Mouse (Mus musculus) leukemia stem cell, adult 10-12 weeks (primary cell): Measurements from ENCODE around the gene Cnih1. TPM values are rescaled to one million over a fixed set of nuclear protein-coding genes. Genes with fewer than 3 reads are reported as not detected.

Experiments
- polyA plus RNA-seq: library from polyadenylated mRNA; stranded (reverse); fragments of >175 nt; gene quantifications from 2 replicates; pipeline ENCODE4 v1.2.3, GENCODE M21; 2012; ENCODE audit warnings: low replicate concordance

Gene Cnih1
- polyA plus RNA-seq, result 18.5 and 127 TPM in 2 replicates

DNA sequence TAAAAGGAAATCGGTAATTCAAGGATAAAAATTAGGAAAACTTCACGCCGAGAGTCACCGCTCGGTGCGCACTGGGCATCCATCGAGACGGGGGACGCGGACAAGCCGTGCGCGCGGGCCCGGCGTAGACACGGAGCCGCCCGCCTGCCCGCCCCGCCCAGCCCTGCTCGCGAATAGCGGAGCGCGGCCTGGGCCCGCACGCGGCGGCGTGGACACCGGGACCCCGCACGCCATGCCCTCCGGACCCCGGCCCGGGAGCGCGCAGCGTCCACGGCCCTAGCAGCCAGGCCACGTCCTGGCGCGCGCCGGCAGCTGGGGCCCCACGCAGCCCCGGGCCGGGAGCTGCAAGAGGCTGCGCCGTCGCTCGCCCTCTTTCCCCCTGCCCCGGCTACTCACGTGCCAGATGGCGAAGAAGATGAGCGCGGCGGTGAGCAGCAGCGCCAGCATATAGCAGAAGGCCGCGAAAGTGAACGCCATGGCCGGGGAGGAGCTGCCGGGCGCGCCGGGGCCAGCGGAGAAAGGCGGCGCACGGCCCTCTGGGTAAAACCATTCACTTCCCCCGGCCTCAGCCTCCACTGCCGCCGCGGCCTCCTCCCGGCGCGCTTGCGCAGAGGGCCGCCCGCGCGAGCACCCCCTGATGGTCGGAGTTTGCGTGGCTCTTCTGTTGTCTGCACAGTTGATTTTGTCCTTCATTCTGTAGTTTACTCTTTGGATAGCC is at the start of gene Cnih1:
Gene Cnih1 (minus strand): TSS at position 625 of the 718 bp plus-strand sequence.

DNA sequence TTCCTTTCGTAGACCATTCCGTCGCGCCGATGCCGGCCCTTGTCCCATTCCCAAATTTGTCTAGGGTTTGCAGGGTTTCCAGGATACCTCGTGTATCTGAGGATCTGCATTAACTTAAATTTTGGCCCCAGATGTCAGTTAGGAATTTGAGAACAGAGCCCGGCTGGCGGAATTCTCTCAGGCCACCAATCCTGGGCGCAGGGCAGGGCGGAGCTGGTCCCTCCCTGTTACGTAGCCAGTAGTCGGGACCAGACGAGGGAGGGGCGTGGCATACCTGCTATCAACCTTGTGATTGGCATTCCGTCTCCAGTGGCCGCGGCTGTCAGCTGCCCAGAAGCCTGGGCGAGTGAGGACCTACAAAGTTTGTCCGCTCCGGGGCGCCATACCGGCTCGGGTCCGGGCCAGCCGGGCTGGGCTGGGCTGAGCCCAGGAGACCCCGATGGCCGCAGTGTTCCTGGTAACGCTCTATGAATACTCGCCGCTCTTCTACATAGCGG is 43.7 kb upstream of the Cnih1 start, which contains the start of gene Cgrrf1:
Gene Cgrrf1 (plus strand): TSS at position 289 of the 497 bp plus-strand sequence.

DNA sequence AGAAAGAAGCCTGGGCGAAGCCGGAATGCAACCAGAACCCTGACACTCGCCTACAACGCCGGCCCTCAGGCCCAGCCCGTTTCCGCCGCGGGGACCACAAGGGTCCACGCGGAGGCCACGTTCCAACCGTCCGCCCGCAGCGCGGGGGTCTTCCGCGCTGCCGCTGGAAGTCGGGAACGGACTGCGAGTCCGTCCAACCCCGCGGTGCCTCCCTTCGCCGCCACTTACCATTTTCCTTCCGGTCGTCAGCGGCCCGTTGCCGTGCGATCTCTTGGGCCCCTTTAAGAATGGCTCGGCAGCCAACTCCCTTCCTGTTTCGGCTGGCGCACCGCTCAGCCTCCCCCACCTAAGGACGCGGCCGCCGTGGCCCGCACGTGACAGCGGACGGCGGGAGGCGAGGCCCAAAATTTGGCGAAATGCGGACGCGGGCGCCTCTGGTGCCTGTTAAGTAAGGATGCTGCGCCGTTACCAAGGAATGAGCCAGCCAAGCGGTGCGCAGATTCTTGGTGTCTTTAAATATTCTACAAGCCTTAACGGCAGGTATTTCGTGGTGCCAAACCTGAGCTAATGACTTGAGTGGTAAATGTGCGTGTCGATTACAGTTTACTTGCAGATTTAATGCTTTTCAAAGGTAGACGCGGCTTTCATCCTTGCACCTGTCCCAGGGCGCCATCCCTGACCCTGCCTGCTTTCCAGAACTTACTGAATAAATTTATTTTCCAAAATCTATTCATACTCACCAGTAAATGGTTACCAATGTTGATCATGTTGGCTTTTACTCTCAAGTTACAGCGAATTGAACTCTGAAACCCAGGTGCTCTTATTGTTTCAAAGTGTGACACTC is 33.9 kb upstream of the Cnih1 start, which contains the start of gene Gmfb:
Gene Gmfb (minus strand): TSS at position 370 of the 844 bp plus-strand sequence.

DNA sequence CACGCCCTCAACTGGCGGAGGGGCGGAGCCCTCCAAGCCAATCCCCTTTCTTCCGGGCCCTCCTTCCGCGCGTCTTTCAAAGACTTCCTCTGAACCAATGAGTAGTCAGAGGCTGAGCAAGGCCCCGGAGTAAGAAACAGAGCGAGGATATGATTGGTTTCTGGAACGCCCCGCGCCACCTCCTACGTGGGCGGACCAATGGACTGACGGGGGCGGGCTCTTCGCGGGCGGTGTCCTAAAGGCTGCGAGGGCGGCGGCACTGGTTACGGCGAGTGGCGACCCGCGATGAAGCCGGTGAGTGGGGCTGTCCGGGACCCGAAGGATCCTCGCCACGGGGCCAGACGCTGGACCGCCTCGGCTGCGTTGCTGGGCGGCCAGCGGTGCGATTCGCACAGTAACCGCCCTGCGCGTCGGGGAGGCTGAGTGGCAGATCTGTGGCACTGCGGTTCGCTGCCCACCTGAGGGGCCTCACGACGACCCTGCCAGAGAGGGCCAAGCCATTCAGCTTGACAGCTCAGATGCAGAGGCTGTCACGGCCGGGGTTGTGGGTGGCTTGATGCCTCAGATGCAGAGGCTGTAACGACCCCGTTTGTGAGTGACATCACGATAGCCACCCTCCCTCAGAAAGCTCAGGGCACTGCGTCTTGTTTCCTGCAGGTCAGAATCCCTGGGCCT is 27.7 kb downstream of the Cnih1 start, which contains the start of gene Cdkn3:
Gene Cdkn3 (plus strand): TSS at position 187 of the 675 bp plus-strand sequence.

Other genes starting within 250 kb of the Cnih1 start
- 0.96 and 6.8 TPM in 2 replicates for gene Cdkn3, start 27.9 kb downstream of the Cnih1 start, polyA plus RNA-seq
- 0.23 and 1.9 TPM in 2 replicates for gene Gmfb, start 33.8 kb upstream of the Cnih1 start, polyA plus RNA-seq
- 7.5 and 20.8 TPM in 2 replicates for gene Cgrrf1, start 43.7 kb upstream of the Cnih1 start, polyA plus RNA-seq
- 1.1 and 8.5 TPM in 2 replicates for gene Samd4, start 94.4 kb upstream of the Cnih1 start, polyA plus RNA-seq